Mouse (Mus musculus): ENCODE results near the gene Calcoco2.
A peak's percentile ranks its signal among the peaks of the same experiment; 100 is the strongest.
"Not testable (repeated sequence)": the region's sequence is repeated elsewhere in the genome, so short reads cannot be mapped to it uniquely, and the experiment has no call there.

The Calcoco2 gene

DNA sequence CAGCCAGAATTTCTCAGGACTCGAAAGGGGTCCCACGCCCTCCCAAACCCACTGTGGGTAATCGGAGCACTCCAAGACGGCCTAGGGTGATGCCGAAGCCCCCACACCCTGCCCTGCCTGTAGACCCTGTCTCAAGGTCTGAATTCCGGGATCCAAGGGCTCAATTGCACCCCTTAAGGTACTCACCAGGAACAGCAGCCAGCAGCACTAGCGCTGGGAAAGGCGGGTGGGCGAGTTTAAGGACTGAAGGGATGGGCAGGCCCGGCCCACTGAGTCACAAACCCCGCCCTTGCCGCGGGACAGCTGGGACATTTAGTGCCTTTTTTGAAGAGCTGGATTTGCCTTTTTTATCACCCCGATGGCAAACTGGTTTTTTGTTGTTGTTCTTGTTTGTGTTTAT is at the start of gene Calcoco2:
Gene Calcoco2, minus strand, starts transcription at position 214 of the 400 bp plus-strand sequence.
- no peak for DNase-seq

DNA sequence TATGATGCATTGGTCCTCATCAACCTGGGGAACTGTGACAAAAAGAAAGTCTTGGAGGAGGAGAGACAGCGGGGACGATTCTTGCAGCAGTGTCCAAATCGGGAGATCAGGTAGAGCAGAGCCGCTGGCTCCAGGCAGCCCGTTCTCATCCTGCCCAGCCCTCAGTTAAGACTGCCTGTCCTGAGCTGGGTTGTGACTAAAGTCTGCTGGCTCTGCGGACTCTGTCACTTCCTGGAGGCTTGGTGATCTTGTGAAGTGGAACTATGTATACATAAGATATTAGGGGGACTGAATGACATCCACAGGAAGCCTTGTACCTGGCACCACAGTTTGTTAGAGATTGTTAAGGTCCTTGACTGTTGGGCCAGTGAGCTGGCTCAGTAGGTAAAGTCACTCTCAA is 35.7 kb upstream of the Calcoco2 start:
- DNase-seq, result no peak

DNA sequence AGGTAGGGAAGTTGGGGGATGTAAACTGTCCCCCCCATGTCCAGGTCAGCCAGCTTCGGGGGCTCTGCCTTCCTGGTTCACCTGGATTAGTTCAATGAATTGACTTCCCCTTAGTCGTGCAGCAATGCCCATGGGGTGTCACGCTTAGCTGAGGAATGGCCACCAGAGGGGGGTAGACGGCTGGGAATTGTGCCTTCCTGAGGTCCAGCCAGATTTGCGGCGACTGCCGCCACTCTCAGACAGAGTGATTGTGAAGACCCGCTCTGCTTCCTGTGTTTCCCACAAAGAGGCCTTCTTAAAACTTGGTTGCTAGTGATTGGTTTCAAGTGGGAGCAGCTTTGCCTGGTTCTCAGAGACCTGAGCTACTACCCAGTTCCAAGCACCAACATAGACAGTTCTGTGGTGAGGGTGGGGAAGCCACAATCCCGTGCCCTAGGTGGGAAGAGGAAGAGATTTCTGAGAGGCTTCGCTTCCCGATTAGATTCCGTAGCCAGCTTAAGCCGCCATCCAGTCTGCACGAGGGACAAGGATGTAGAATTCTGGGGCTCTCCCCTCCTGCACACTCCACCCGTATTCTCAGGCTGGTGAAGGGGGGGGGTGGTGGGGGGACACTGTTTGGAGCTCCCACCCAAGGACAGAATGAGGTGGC is 34.0 kb upstream of the Calcoco2 start:
- peak; percentile 77 to 93 for DNase-seq

DNA sequence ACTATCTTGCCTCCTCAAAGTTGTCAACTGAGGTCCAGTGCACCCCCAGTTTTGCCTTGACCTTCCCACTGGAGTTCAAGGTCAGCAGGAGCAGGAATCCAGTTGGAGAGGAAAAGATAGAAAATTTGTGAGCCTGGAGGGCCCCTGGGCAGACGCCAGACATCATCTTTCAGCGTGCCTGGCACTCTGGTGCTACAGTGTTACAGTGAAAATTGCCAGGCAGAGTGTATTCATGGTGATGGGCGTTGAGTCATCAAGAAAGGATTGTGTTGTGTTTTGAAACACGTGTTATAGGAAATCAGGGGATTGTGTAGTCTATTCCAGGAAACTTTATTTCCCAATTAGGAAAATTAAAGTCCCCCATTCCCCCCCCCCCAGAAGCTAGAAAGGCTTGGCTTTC is 32.0 kb upstream of the Calcoco2 start:
- no peak for DNase-seq

DNA sequence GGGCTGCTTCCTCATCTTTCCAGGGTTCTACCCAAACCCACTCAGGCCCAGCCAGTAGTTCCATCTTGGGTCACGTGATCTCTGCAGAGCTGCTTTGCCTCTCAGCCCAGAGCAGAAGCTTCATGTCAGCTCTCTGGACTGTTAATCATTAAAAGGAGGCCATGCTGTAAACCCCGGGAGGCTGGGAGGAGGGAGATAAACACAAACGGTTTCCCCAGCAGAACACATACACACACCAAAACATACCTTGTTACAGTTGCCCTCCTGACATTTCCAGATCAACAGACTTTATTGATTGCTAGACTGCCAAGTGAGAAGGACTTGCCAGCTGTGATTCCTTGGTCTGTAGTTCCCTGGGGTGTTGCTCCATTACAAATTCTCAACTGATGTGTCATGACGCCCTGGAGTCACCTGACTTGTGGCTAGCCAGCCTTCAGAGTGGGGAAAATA is 29.0 kb upstream of the Calcoco2 start:
- DNase-seq, result peak; percentile 60 to 76

DNA sequence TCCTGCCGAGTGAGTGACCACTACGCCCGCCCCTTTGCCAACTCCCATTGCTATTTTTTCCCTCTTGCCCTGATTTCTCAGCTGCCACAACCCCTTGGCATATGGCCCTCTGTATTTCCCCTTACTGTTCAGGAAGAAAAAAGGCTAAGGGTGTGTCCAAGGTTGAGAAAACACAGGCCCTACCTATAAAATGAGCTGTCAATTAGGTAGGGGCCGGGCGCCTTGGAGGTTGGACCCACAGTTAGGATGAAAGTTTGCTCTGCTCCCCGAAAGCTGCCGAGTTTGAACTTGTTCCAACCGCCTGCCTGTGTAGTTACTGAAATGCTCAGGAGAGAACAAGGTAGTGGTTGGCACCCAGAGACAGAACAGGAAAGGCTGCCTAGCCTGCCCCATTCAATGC is 24.1 kb upstream of the Calcoco2 start:
- no peak for DNase-seq

DNA sequence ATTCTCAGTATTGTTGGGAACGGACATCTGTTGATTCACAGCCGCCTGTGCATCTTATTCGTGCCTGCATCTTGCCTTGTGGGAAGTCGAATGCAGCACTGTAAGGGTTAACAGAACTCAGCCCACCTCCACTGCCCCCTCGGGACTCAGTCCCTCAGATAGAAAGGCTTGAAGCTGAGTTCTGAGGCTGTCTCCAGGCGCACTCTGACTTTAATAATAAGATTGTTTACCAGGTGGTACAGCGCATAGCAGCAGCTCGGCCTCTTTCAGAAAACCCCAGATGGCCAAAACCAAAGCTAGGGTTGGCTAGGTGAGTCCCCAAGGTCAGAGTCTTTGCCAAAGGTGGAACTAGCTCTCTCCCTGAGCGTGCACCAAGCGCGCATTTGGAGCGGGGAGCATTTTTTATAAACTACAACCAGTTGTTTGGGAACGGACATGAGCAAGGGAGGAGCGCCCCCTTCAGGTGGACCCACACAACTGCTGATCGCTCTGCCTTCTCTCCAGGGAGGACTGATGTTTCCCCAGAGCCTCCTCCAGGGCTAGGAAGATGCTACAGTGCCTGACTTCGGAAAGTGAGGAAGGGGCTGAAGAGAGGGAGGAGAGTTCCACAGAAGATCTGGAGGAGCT is 21.6 kb upstream of the Calcoco2 start, which contains the start of gene Ttll6:
Gene Ttll6, plus strand, starts transcription at position 548 of the 627 bp plus-strand sequence.
- DNase-seq, result peak; percentile 47 to 84

DNA sequence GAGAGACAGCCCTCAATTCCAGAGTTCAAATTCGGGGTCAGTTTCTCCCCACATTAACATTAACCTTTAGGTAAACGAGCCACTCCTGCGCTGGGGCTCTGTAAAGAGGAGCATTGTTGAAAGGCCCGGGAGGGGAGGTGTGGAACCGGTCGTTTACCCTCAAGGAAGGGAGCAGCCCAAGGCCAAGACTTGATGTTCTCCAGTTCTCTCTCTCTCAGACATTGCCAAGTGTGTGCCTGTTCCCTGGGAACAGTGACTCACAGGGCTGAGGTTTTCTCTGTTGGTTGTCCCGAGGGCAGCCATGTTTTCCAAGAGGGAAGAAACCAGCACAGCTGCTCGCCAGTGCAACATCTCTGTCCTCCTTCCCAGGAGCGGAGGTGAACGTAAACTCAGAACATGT is 18.8 kb upstream of the Calcoco2 start:
- DNase-seq, result no peak

DNA sequence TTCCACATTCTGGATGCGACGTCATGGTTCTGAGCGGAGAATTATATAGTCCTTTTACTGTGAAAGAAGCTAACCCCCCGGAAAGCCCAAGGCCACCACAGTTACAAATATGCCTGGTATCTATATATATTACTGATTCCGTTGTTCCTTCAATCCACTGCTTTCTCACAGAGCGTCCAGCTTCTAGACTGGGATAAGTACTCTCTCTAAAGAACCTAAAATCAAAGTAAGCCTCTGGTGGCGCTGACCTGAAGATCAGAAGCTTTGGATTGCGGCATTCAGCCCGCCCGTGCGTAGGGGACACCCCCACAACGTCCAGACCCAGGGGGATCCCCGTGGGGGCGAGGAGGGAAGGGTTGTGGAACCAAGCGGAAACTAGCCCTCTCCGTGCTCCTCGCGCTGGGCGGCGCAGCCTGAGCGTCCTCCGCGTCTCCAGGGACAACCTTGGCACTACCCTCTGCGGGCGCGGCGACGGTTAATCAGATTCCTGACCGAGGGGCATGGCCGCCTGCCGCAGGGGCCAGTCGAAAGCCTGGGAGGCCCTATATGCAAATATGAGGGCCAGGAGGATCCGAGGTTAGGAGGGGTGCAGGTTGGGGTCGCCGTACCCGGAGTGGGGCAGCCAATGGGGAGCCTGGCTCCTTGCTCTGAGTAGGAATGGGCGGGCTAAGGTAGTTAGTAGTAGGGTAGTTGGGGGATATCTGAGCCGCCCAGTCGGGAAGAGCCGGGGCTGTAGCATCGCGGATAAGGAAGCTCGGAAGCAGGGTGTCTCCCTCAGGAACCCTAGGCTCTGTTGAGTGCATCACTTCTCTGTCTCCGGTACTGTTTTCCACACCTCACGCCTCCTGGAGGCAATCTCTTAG is 12.5 kb upstream of the Calcoco2 start:
- peak in 1 of 2 experiments; percentile 51 for DNase-seq

DNA sequence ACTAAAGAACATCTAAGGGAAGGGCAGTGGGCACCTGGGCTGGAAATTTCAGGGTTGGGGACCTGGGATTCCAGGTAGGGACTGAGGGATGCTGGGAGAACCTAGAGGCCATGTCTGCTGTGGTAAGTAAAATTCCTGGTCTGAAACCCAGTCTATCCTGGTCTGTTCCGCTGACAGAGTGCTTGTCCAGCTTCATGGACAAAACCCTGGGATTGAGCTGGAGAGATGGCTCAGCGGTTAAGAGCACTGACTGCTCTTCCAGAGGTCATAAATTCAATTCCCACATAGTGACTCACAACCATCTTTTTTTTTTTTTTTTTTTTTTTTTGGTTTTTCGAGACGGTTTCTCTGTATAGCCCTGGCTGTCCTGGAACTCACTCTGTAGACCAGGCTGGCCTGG is 11.0 kb upstream of the Calcoco2 start:
- DNase-seq, result not testable (repeated sequence)

DNA sequence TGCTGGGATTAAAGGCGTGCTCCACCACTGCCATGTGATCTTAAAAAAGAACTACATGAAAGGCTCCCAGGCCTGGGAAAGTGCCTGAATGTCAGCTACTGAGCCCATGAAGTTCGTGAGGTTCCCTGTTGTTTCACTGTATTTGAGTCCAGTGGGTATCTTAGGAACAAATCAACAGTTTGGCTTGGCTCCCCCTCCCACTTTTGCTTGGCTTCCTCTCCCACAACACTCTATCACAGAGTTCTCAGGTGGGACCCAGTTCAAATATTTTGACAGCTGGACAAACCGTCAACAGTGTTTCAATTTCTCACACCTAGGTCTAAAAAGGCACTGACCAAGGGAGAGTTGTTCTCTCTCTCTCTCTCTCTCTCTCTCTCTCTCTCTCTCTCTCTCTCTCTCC is 7.6 kb upstream of the Calcoco2 start:
- DNase-seq, result no peak

DNA sequence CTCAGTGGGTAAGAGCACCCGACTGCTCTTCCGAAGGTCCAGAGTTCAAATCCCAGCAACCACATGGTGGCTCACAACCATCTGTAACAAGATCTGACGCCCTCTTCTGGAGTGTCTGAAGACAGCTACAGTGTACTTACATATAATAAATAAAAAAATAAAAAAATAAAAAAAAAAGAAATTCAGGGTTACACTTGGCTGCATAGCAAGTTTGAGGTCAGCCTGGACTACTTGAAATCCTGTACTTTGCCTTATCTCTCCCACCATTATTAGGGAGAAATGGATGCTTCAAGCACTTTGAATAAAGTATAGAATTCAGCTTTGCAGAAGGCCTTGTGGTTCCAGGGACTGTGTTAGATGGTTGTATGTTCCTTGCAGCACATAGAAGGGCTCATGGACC is 5.2 kb upstream of the Calcoco2 start:
- not testable (repeated sequence) for DNase-seq

DNA sequence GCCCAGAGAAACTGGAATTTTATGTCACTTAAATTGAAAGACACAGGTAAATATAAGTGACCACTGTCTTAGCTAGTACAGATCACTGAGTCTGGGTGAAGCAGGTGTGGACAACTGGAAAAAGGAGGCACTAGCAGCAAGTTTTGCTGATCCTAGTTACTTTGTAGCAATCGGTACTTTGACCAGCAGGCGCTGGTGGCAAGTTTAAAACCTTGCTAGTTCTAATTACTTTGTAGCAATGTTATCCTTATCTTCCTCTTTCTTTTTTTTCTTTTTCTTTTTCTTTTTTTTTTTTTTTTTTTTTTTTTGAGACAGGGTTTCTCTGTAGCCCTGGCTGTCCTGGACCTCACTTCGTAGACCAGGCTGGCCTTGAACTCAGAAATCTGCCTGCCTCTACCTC is 4.4 kb upstream of the Calcoco2 start:
- no peak for DNase-seq

DNA sequence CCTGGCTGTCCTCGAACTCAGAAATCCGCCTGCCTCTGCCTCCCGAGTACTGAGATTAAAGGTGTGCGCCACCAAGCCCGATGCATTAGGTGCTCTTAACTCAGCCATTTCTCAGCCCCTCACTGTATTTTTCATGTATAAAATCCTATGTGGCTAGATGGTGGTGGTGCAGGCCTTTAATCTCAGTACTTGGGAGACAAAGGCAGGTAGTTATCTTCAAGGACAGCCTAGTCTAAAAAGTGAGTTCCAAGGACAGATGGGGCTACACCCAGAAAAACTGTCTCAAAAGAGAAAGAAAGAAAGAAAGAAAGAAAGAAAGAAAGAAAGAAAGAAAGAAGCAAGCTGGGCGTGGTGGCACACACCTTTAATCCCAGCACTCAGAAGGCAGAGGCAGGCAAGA is 3.7 kb upstream of the Calcoco2 start:
- no peak for DNase-seq

DNA sequence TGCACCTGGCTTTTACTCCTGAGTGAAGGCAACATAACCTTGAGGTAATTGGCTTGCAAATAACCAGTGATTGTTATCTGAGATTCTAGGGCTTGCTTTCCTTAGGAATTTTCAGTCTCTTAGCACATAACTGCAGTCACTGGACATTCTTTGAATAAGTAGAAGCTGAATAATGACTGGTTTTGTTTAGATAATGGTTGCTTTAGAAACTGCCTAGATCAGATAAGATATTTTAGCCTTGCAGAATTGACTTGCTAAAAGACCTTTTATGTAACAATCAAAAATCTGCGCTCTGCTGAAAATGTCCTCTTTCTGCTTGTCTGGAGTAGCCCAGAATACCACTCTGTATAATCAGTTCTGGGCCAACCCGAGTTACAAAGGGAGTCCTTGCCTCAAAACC is 2.3 kb upstream of the Calcoco2 start:
- no peak for DNase-seq

DNA sequence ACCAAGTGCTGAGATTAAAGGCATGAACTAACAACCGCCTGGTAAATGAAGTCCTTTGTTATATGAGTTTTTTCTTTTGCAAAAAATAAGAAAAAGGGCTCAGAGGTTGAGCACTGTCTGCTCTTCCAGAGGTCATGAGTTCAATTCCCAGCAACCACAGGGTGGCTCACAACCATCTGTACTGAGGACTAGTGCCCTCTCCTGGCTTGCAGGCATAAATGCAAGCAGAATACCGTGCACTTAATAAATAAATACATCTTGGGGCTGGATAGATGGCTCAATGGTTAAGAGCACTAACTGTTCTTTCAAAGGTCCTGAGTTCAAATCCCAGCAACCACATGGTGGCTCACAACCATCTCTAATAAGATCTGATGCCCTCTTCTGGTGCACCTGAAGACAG is 814 bp downstream of the Calcoco2 start:
- not testable (repeated sequence) for DNase-seq

DNA sequence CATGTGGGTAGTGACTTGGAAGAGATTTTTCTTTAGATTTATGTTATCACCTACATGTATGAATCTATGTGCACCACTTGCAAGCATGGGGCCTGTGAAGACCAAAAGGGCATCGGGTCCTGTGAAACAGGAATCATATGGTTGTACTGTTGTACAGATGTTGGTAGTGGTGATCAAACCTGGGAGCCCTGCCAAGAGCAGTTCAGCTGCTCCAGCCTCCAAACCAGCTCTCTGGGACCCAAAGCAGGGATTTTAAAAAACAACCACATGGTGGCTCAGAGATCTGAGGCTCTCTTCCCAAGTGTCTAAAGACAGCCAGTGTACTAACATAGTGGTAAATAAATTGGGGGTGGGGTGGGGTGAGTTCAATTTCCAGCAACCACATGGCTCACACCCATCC is 3.4 kb downstream of the Calcoco2 start:
- DNase-seq, result no peak

DNA sequence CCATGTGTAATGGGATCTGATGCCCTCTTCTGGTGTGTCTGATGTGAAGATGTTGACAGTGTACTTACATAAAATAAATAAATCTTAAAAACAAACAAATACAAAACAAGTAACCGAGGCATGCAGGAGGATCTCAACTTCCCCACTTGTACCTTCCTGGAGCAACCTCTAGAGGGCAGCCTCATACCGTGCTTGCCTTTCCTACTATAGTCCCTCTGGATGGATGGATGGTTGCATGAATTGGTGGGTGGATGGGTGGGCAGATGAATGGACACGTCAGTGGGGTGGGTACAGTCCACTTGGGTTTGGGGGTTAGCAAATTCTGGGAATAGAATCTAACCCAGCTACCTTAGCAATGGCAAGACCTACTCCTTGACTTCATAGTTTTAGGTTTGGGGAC is 18.4 kb downstream of the Calcoco2 start:
- peak; percentile 36 to 73 for DNase-seq

DNA sequence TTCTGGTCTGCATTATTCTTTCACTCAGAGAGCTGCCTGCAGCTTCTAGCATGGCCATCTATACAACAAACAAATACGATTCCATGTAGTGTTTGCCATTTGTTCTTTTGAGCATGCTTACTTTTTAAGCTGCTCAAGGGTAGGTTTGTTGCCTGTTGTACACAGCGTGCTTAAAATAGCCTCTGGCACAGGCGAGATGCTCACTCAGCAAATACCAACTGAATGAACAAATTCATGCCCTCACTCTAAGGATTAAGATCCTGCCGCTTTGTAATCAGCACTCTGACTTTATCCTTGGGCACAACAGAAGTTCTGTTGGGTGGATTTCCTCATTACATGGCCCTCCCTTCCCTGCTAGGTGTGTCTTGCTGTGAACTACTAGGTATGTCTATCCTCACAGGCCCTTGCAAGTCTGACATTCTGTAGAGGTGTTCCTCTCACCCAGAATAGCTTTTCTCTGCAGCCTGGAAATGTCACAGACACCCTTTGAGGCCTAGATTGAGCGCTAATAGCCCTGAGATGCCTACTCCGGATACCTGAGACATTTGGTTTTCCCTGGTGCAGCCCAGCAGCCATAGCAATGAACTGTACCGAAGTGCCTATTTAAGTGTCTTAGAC is 19.0 kb downstream of the Calcoco2 start:
- DNase-seq, result peak in 1 of 2 experiments; percentile 24

DNA sequence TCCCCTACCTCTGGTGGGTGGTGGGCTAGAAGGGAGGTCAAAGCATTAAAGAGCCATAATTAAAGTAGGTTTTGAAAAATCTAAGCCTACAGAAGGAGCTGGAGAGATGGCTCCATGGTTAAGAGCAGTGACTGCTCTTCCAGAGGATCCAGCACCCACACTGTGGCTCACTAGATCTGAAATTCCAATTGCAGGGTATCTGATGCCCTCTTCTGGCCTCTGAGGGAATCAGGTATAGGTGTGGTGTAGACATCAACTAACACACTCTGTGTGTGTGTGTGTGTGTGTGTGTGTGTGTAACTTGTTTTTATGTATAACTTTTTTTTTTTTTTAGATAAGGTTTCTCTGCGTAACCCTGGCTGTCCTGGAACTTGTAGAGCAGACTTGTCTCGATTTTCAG is 20.7 kb downstream of the Calcoco2 start:
- DNase-seq, result peak; percentile 43 to 61

DNA sequence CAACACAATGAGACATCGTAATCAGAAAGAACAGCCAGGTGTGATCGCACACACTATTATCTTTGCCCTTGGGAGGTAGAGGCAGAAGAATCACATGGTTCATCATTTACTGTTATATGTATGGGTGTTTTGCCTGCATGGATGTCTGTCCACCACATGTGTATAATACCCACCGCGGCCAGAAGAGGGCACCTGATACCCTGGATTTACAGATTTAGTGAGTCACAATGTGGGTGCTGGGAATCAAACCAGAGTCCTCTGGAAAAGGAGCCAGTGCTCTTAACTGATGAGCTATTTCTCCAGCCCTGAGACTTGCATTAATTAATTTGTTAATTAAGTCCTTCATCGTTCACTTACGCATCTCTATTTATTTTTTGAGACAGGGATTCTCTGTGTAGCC is 23.8 kb downstream of the Calcoco2 start:
- no peak for DNase-seq

DNA sequence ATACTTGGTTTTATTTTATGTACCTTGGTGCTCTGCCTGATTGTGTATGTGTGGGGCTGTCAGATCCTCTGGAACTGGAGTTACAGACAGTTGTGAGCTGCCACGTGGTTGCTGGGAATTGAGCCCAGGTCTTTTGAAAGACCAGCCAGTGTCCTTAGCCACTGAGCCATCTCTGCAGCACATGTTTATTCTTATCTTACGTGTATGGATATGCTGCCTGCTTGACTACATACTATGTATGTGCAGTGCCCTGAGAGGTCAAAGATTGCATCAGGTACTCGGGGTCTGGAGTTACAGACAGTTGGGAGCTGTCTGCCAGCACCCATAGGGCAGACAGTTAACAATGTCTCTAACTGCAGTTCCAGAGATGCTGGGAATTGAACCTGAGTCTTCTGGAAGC is 29.1 kb downstream of the Calcoco2 start:
- no peak for DNase-seq

DNA sequence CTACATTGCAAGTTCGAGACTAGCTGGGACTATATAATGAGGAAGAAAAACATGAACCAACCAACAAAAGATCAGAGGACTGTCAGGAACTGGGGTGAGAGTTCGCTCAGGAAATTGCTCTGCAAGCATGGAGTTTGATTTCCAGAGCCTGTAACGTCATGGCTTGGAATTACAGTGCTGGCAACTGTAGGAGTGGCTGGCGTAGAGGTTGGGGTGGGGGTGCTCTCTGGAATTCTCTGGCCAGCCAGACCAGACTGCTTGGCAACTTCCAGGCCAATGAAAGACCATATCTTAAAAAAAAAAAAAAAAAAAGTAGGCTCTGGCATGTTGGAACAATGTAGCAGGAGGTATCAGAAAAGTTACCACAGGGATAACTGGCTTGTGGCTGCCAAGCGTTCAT is 31.0 kb downstream of the Calcoco2 start:
- no peak for DNase-seq
